Mouse (Mus musculus) kidney, embryonic 15.5 days (tissue): Measurements from ENCODE around the gene Klhdc4. TPM values are rescaled to one million over a fixed set of nuclear protein-coding genes. Genes with fewer than 3 reads are reported as not detected.
A peak's percentile ranks its signal among the peaks of the same experiment; 100 is the strongest.

Experiments used
- ATAC-seq: fragments of 200-750 bp; cut with Nextera tagmentation; replicated peaks from 2 replicates; pipeline ENCODE4 v1.8.0; 2017; ENCODE audit warnings: moderate TSS enrichment; ENCODE audit not compliant: low FRiP score
- H3K27ac ChIP-seq: fragments of 300-500 bp; sonication (generic); 2 replicates; pipeline ENCODE4 v1.5.1; 2015; ENCODE audit warnings: mild to moderate bottlenecking, inconsistent platforms
- H3K27me3 ChIP-seq: fragments of 300-500 bp; sonication (generic); 2 replicates; pipeline ENCODE4 v1.6.1; 2015; ENCODE audit warnings: inconsistent platforms
- H3K36me3 ChIP-seq: fragments of 300-500 bp; sonication (generic); 2 replicates; pipeline ENCODE4 v1.6.1; 2015; ENCODE audit warnings: inconsistent platforms
- H3K4me1 ChIP-seq: fragments of 300-500 bp; sonication (generic); 2 replicates; pipeline ENCODE4 v1.6.1; 2015; ENCODE audit warnings: inconsistent platforms
- H3K4me2 ChIP-seq: fragments of 300-500 bp; sonication (generic); 2 replicates; pipeline ENCODE4 v1.6.1; 2015; ENCODE audit warnings: moderate library complexity, mild to moderate bottlenecking, inconsistent platforms
- H3K4me3 ChIP-seq: fragments of 300-500 bp; sonication (generic); replicated peaks from 2 replicates; pipeline ENCODE4 v1.5.1; 2015; ENCODE audit warnings: mild to moderate bottlenecking, inconsistent platforms
- H3K9ac ChIP-seq: fragments of 300-500 bp; sonication (generic); 2 replicates; pipeline ENCODE4 v1.6.1; 2015; ENCODE audit warnings: mild to moderate bottlenecking, inconsistent platforms
- H3K9me3 ChIP-seq: fragments of 300-500 bp; sonication (generic); replicated peaks from 2 replicates; pipeline ENCODE4 v1.6.1; 2016; ENCODE audit warnings: inconsistent platforms
- WGBS: fragments of 180-500 bp; shearing (Covaris S2); methylation state at CpG from one replicate; pipeline ENCODE4 v1.1.7; 2015; ENCODE audit warnings: mixed read lengths; 5-methylcytosine and 5-hydroxymethylcytosine counted together
- polyA plus RNA-seq: library from polyadenylated mRNA; unstranded; fragments of >200 nt; fragmentation: Nextera tagmentation; extraction: Ambion mirVana; gene quantifications from 2 replicates; pipeline ENCODE4 v1.2.1, GENCODE M21; 2015

Gene Klhdc4
- polyA plus RNA-seq, 1 experiment from 2014 or later: 45.5 TPM

DNA sequence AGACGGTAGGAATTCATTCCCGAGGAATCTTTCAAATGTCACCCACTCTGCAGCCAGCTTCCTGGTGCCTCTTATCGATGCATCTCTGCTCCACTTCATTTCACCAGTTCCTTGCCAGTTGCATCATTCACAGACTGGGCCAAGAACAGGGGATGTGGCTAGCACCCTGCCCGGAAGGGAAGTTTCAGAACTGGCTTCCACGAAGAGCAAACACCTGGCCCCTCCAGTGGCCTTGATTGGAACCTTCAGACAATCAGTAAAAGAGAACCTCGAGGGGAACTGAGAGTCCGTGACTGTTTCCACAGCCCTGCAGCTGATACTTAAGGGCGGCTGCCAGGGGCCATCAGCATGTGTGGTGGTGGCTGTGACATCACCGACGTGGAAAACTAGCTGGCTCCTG is 19.1 kb upstream of the Klhdc4 start:
- no peak overlapping the region for H3K4me3 ChIP-seq
- ATAC-seq: no peak
- no peaks in the 10 kb centered on the region for H3K9me3 ChIP-seq

DNA sequence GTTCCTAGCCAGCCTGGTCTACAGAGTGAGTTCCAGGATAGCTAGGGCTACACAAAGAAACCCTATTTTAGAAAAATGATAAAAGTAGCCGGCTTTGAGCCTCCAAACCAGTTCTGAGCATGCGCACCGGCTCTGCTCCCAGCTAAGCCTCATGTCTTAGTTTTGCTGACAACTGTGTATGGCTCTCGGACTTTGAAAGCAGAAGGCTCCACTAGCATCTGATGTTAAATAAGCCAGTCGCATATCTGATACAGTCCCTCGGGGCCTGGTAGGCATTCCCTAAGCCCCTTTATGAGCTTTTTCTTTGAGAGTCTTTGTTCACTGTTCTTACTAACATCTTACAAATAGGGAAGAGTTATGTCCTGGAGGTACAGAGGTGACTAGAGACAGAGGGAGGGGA is 18.6 kb upstream of the Klhdc4 start:
- Histone ChIP-seq H3K4me2 (no peak overlapping the region), H3K9ac (no peak overlapping the region), H3K36me3 (no peaks in the 10 kb centered on the region), H3K27ac (no peak overlapping the region), H3K4me3 (no peak overlapping the region), H3K27me3 (no peaks in the 10 kb centered on the region), H3K9me3 (no peaks in the 10 kb centered on the region), H3K4me1 (peaks cover 11% of the 10 kb centered on the region)
- ATAC-seq: no peak
- 61% methylated on average over 6 of the region's 6 CpGs for WGBS

More for the DNA sequence above, 19.1 kb upstream of the Klhdc4 start:
- Histone ChIP-seq H3K9ac (no peak overlapping the region), H3K36me3 (no peaks in the 10 kb centered on the region), H3K27me3 (no peaks in the 10 kb centered on the region), H3K4me2 (no peak overlapping the region), H3K27ac (no peak overlapping the region), H3K4me1 (peaks cover 11% of the 10 kb centered on the region)
- 58% methylated on average over 10 of the region's 10 CpGs for WGBS

DNA sequence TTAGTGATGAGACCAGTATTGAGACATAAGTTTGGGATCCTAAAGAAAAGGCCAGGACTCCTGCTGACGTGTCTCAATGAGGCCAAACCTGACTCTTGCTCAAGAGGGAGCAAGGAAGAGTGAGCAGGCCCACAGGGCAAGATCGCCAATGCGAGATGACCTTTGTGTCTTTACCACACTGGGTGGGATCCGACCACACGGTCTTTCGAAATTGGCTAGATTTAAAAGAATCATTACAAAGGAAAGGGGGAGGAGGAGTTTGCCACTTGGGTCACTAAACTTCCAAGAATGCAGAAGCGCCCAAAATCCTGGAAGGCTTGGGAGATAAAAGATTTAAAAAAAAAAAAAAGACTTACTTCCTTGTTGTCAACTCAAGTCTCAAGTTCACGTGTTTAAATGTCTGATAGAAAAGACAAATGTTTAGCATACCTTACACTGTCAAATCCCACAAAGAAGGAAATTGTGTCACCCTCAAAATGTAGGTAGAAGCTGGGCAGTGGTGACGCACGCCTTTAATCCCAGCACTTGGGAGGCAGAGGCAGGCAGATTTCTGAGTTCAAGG is 18.0 kb upstream of the Klhdc4 start:
- 74% methylated on average over 10 of the region's 10 CpGs for WGBS
- no peak for ATAC-seq

DNA sequence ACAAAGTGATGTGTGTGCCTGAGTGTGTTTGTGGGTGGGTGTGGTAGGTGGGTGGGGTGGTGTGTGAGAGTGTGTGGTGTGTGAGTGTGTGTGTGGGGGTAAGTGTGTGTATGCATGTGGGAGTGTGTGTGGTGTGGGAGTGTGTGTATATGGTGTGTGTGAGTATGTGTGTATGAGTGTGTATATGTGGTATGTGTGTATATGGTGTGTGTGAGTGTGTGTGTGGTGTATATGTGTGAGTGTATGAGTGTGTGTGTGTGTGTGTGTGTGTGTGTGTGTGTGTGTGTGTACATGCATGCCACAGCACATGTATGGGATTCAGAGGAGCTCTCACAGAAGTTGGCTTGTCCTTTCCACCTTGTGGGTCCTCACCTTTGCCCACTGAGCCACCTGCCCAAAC is 17.4 kb upstream of the Klhdc4 start:
- Histone ChIP-seq H3K4me3 (no peak overlapping the region), H3K9ac (no peak overlapping the region)

More for the DNA sequence above, 18.0 kb upstream of the Klhdc4 start:
- Histone ChIP-seq H3K4me3 (no peak overlapping the region), H3K27ac (no peak overlapping the region), H3K27me3 (no peaks in the 10 kb centered on the region), H3K4me2 (no peak overlapping the region), H3K9me3 (no peaks in the 10 kb centered on the region), H3K4me1 (peaks cover 11% of the 10 kb centered on the region), H3K36me3 (no peaks in the 10 kb centered on the region), H3K9ac (no peak overlapping the region)

DNA sequence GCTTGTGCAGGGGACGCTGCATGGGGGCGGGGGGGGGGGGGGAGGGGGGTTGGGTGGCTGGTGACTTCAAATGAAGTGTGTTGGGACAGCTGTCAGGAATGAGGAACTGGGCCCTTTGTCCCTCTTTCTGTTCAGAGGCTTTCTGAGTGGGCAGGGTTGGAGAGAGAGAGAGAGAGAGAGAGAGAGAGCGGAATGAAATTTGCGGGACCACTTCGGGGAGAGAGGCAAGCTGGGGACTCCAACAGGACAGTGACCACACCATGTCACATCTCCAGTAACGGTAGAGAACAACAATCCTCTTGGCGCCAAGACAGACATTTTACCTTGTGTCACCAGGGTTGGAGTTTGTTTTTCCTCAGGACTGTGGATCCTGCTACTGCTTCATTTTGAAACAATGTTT is 15.4 kb upstream of the Klhdc4 start:
- Histone ChIP-seq H3K9me3 (no peaks in the 10 kb centered on the region), H3K27ac (no peak overlapping the region), H3K4me3 (no peak overlapping the region), H3K9ac (no peak overlapping the region), H3K27me3 (no peaks in the 10 kb centered on the region), H3K4me2 (no peak overlapping the region), H3K4me1 (no peaks in the 10 kb centered on the region), H3K36me3 (no peaks in the 10 kb centered on the region)
- 61% methylated on average over 6 of the region's 7 CpGs for WGBS
- ATAC-seq: no peak

More for the DNA sequence above, 17.4 kb upstream of the Klhdc4 start:
- no peak overlapping the region for H3K27ac ChIP-seq
- no peaks in the 10 kb centered on the region for H3K36me3 ChIP-seq
- H3K4me2 ChIP-seq: no peak overlapping the region
- ATAC-seq: no peak
- H3K27me3 ChIP-seq: no peaks in the 10 kb centered on the region
- peaks cover 11% of the 10 kb centered on the region for H3K4me1 ChIP-seq
- no peaks in the 10 kb centered on the region for H3K9me3 ChIP-seq

DNA sequence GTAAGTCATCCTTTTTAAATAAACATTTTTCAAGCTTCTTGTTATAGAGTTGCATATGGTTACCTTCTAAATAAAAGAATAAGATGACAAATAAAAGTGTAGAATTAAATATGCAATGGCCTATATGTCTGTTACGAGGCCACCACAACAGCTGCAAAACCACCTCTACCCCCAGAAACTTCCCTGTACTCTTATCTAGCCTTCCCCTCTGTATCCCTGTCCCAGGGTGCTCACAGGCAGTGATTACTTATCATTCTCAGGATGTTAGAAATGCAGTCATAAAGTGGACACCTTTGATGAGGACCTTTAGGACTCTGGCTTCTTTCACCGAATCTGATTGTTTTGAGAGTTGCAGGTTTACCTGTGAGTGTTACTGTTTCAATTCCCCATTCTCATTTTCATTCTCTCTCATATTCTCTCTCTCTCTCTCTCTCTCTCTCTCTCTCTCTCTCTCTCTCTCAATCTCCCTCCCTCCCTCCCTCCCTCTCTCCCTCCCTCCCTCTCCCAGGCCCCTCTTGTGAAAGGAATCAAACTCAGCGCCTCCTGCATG is 13.9 kb upstream of the Klhdc4 start:
- no peaks in the 10 kb centered on the region for H3K9me3 ChIP-seq
- H3K27me3 ChIP-seq: no peaks in the 10 kb centered on the region
- H3K4me1 ChIP-seq: no peaks in the 10 kb centered on the region
- H3K9ac ChIP-seq: no peak overlapping the region
- WGBS: 82% methylated on average over 3 of the region's 3 CpGs
- H3K4me3 ChIP-seq: no peak overlapping the region
- ATAC-seq: no peak
- H3K27ac ChIP-seq: no peak overlapping the region
- H3K36me3 ChIP-seq: no peaks in the 10 kb centered on the region
- H3K4me2 ChIP-seq: no peak overlapping the region

DNA sequence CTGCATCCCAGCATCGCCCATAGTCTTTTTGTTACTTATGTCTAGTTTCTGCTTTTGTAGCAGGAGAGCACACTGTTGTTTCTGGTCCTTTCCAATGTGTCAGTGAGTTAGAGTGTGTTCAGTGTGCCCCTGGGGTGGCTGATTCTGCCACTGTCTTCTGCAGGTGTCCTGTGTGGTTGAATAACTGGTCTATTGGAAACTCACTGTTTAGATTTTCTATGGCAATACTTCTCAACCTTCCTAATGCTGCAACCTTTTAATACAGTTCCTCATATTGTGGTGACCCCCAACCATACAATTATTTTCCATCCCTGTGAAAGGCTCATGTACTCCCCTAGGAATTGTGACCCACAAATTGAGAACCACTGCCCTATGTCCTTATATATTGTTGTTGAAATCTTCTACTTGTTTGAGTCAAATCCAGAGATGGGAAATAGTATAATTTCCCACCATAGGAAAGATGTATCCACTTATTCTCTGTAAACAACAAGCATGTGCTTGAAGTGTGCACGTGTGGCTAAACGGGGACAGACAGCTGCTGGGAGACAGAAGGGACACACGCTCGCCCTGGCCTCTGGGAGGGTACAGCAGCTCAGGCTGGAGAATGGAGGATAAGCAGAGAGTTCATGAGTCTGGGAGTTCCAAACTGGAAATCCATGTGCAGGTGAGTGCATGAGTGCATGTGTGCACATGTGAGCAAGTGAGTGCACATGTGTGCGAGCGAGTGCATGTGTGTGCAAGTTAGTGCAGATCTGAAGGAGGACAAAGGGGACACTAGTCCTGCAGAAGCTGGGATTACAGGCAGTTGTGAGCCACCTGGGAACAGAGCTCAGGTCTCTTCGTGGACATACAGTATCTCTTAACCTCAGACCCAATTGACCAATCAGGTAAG is 12.9 kb upstream of the Klhdc4 start:
- H3K36me3 ChIP-seq: no peaks in the 10 kb centered on the region
- no peak overlapping the region for H3K27ac ChIP-seq
- no peak for ATAC-seq
- no peak overlapping the region for H3K4me3 ChIP-seq
- 91% methylated on average over 8 of the region's 8 CpGs for WGBS
- H3K4me1 ChIP-seq: no peaks in the 10 kb centered on the region
- no peaks in the 10 kb centered on the region for H3K9me3 ChIP-seq
- no peak overlapping the region for H3K4me2 ChIP-seq
- H3K9ac ChIP-seq: no peak overlapping the region
- H3K27me3 ChIP-seq: no peaks in the 10 kb centered on the region

DNA sequence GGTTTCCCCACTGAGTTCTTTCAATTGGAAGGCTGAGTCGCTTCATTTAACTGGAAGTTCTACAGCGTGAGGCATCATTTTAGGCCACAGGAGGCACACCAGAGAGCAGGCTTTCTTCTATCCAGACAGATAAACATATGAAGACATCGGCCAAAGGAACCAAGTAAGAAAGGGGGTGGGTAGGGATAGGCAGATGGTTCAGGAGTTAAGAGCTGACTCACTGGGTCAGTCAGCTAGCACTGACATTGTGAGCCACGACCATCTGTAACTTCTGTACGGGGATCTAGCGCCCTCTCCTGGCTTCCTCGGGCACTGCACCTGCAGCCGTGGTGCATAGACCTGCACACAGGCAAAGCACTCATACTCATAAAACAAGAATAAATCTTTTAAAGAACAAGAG is 11.9 kb upstream of the Klhdc4 start:
- no peaks in the 10 kb centered on the region for H3K9me3 ChIP-seq
- ATAC-seq: no peak
- H3K4me2 ChIP-seq: no peak overlapping the region
- no peak overlapping the region for H3K9ac ChIP-seq
- H3K4me1 ChIP-seq: no peaks in the 10 kb centered on the region
- no peaks in the 10 kb centered on the region for H3K36me3 ChIP-seq
- no peak overlapping the region for H3K4me3 ChIP-seq
- H3K27me3 ChIP-seq: no peaks in the 10 kb centered on the region
- H3K27ac ChIP-seq: no peak overlapping the region
- 49% methylated on average over 8 of the region's 8 CpGs for WGBS

DNA sequence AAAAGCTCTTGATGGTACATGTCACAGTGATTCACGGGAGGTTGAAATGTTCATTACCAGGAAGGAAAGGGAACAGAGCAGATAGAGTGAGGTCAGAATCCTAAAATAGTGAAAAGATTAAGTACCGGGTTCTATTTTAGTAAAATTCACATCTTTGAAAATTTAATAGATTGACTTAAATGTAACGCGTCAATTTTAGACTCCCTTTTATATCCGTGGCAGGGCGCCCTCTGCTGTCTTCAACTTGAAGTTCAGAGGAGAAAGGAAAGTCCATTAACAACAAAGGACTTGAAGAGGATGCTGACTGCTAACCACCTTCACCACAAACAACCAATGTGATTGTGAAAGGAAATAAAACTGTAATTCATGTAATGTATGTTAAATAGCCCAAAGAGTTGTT is 3.1 kb upstream of the Klhdc4 start:
- H3K27ac ChIP-seq: no peak overlapping the region; the same call in 1 of the 2 replicates
- no peak overlapping the region for H3K4me3 ChIP-seq
- H3K9me3 ChIP-seq: no peaks in the 10 kb centered on the region
- H3K4me1 ChIP-seq: peaks cover 19% of the 10 kb centered on the region
- H3K4me2 ChIP-seq: 0 out of 2 replicates have a peak overlapping the region, but pooled peaks have one; percentile 28
- ATAC-seq: no peak
- H3K27me3 ChIP-seq: no peaks in the 10 kb centered on the region
- WGBS: 14% methylated on average over 6 of the region's 6 CpGs
- no peaks in the 10 kb centered on the region for H3K36me3 ChIP-seq
- no peak overlapping the region for H3K9ac ChIP-seq

DNA sequence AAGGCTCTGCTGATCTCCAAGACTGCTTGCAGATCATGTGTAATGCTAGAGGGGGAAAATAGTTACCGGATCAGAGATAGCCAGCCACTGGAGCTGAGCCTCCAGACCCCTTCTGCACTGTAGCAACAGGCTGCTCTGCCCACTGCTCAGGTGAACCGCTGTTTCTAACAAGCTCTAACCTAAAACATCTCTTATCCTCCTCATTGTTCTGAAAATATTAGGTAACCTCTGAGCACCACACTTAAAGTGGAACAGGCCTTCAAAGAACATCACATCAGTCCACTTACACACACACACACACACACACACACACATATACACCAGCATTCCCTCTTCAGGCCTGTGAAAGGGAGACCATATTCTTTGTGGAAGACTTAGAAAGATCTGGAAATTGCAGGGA is 2.7 kb upstream of the Klhdc4 start:
- H3K4me2 ChIP-seq: no peak overlapping the region
- ATAC-seq: no peak
- H3K27ac ChIP-seq: no peak overlapping the region
- no peak overlapping the region for H3K4me3 ChIP-seq
- no peaks in the 10 kb centered on the region for H3K9me3 ChIP-seq
- peaks cover 19% of the 10 kb centered on the region for H3K4me1 ChIP-seq
- no peaks in the 10 kb centered on the region for H3K36me3 ChIP-seq
- no peaks in the 10 kb centered on the region for H3K27me3 ChIP-seq
- WGBS: 73% methylated on average over 2 of the region's 2 CpGs
- H3K9ac ChIP-seq: no peak overlapping the region

DNA sequence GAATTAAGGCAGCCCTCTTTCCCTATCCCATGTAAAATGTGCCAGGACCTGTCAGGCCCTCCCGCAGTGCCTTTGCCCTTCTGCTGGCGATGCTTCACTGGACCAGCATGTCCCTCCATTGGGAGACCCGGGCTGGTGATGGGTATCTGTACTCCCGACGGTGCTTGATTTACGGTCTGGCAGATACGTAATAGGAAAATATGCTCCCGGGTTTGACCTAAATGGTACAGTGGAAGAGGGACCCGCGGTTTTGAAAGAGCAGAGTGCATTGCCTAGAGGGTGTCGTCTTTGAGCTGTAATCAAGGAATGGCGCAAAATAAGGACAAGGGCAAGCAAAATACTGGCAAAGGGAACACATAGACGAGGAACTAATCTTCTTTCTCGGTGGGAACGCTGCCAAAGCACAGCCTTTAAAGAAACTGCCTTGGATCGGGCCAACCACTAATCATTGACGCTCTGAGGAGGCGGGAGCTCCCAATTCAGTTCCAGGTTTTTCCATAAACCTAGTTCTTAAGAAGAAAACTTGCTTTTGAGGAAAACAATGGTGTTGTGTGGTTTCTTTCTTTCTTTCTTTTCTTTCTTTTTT is 501 bp upstream of the Klhdc4 start:
- peak overlapping the region; percentile 90 for H3K9ac ChIP-seq
- 0 out of 2 replicates have a peak overlapping the region, but pooled peaks have one; percentile 51 for H3K27ac ChIP-seq
- 19% methylated on average over 18 of the region's 18 CpGs for WGBS
- no peaks in the 10 kb centered on the region for H3K27me3 ChIP-seq
- ATAC-seq: peak; percentile 79
- H3K4me2 ChIP-seq: peak overlapping the region; percentile 87
- no peaks in the 10 kb centered on the region for H3K9me3 ChIP-seq
- H3K4me3 ChIP-seq: peak overlapping the region; percentile 96
- H3K4me1 ChIP-seq: peaks cover 19% of the 10 kb centered on the region
- no peaks in the 10 kb centered on the region for H3K36me3 ChIP-seq
